Mouse (Mus musculus): ENCODE measurements around the gene Phf14. TPM values are rescaled to one million over a fixed set of nuclear protein-coding genes. Genes with fewer than 3 reads are reported as not detected.

Gene Phf14
- total RNA-seq, 2 experiments from 2014 or later, result 63.5 to 69.5 TPM

DNA sequence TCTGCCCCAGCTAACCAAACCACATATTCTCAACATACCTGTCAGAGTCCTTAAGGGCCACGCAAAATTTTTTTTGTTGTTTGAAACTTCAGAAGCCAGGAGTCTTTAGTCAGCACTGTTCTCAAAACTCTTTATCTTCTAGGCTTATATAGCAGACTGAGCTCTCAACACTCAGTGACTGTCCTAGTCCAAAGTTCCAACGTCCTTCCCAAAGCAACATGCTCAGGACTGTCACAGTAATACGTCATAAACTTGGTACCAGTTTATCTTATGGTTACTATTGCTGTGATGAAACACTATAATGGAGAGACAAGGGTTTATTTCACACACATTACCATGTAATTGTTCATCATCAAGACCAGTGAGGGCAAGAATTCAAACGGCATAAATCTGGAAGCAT is 113.9 kb downstream of the Phf14 start:
- DNase-seq, result no peak

- no peak for DNase-seq
Observed at GRCm38 (mm10) chr6:12023395-12023794, 115.8 kb downstream of the Phf14 start.

DNA sequence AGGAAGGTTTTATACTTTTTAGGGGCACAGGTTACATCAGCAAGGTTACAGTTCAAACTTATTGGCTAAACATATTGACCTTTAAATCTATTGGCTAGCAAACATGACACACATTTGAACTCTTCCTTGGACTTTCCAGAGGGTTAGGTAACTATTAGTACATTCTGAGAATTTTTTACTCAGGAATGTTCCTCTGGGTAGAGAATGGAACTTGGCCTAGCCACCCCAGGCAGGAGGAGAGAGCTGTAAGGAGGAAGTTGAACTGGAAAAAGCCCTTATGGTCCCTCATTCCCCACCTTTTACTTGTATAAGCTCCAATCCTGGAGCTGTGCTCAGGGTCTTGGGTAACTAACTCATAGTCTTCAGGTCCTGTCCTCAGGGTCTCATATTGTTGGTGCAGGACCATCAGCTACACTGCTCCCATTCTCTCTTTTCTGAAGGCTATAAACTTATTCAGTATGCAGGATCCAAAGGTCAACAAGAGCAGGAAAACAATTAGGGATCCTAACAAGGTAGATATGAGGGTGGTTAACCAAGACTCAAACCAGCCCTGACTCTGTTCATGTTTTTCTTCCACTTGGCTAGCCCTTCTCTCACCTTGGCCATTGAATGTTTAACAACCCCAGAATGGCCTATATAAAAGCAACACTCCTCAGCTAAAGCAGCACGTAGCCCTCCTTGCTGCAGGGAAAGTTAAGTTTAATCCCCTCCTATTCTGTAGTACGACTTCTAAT is 119.4 kb downstream of the Phf14 start:
- DNase-seq, result no peak

DNA sequence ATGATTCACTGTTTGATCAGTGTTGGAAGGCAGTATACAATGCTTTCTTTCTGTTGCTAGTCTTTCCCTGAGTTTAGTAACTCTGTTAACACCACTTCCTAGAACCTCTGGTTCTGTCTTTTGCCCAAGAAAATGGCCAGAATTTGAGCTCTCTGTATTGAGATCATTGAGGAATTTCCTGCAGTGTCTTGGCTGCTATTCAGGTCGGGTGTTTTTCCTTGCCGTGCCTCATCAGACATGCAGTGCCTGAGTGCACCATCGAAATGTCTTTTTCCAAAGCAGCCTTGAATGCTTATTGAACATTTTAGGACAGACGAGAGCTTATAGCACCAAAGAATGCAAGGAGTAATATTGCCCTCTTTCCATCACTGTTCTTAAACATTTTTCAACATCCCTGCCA is 127.0 kb downstream of the Phf14 start:
- peak; percentile 9 for DNase-seq

DNA sequence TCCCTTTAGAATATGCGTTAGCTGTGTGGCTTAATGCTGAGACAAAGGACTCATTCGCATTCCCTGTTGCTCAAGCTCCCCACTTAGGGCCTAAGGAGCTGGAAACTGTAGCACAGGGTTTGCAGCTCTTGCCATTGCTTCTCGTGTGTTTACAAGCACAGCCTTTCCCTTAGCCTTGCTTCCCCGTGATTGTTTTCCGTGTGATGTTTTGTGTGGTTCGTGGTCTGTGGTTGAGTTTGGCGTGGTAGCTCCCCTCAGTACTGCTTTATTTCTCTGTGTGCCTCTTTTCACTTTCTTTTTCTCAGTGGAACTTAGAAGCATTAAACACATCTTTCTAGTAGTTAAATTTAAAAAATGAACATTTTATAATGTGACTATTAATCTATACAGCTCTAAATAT is 130.7 kb downstream of the Phf14 start:
- DNase-seq, result no peak

DNA sequence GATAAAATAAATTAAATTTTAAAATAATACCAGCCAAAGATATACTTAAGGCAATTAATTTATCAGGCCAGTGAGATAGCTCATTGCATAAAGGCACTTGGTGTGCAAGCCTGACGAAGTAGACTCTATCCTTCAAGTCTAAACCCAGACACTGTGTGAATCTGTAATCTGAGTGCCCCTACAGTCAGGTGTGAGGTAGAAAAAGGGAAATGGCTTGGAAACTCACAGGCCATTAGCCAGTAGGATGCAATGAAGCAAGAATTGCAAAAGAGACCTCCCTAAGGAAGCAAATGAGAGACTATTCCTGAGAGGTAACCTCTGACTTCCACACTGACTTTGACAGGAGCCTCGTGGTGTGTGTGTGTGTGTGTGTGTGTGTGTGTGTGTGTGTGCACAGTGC is 145.3 kb downstream of the Phf14 start:
- DNase-seq, result no peak

GRCm38 (mm10) chr6:12054149-12054548 is 146.5 kb downstream of the Phf14 start:
- DNase-seq, result peak; percentile 67

DNA sequence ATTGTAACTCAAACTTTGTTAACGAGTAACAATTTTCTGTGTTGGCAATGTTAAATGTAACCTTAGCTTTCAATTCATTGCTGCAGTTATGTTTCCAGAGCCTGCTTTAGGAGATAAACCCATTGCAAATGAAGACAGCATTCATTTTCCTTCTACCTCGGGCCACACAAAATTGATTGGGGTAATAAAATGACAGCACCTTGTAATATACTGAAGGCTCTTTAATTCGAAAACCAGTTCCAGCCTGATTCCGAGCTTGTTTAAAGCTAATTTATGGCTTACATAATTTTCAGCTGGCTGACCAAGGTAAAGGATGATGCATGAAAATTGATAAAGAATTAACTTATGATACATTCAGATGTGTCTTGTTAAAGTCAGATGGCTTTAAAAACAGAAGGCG is 151.1 kb downstream of the Phf14 start:
- DNase-seq, result no peak

- no peak for DNase-seq
Observed at GRCm38 (mm10) chr6:12059971-12060370, 152.4 kb downstream of the Phf14 start.

- DNase-seq, result no peak
Observed at GRCm38 (mm10) chr6:12060452-12061140, 153.0 kb downstream of the Phf14 start.

GRCm38 (mm10) chr6:12067956-12068355 is 160.3 kb downstream of the Phf14 start:
- DNase-seq, result no peak

GRCm38 (mm10) chr6:12069357-12069756 is 161.7 kb downstream of the Phf14 start:
- no peak for DNase-seq

GRCm38 (mm10) chr6:12074599-12074998 is 167.0 kb downstream of the Phf14 start:
- DNase-seq, result no peak

- DNase-seq, result no peak
Observed at GRCm38 (mm10) chr6:12077338-12077737, 169.7 kb downstream of the Phf14 start.

DNA sequence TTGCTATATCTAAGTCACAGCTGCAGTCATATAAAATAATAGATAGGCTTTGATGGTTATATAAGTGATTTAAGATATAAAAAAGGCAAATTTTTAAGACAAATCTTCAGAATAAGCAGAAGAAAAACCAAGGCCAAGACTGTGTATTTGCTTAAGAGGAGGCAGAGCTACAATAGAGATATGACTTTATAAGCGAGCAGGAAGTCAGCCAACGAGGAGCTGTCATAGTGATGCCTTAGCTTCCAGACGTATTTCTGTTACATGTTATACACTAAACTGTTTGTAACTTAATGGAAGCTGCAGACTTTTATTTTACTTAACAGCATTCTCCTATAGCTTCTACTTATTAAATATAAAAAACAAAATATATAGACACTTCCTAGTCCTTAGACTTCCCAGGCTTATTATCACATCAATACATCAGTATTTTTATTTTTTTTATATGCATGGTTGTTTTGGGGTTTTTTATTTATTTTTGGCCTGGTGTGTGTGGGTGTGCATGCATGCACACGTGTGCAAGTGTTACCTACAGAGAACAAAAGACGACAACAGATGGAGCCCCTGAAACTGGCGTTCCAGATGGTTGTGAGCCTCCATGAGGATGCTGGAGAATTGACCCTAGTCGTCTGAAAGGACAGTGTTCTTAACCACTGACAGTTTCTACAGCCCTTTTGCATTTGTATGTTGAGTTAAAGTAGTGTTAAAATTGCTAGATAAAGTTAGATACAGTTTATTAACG is 170.4 kb downstream of the Phf14 start:
- DNase-seq, result no peak

GRCm38 (mm10) chr6:12079260-12079659 is 171.7 kb downstream of the Phf14 start:
- DNase-seq, result no peak

DNA sequence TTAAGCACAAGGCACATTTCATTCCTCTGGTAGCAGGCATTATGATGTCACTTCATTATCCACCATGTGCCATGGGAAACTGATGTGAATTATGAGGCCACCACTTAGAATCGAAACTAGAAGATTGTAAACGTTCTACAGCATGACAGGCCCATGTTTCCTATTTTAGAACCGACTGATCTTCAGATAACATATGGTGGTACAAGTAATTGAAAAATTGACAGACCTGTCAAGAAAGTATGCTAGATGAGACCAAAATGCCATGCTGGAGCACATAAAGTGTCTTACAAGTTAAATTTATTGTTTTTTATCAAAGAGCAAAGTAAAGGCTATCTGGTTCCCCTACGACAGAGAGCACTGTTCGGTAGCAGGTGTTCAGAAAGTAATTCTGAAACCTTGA is 172.8 kb downstream of the Phf14 start:
- DNase-seq, result no peak

GRCm38 (mm10) chr6:12081722-12082121 is 174.1 kb downstream of the Phf14 start:
- no peak for DNase-seq

DNA sequence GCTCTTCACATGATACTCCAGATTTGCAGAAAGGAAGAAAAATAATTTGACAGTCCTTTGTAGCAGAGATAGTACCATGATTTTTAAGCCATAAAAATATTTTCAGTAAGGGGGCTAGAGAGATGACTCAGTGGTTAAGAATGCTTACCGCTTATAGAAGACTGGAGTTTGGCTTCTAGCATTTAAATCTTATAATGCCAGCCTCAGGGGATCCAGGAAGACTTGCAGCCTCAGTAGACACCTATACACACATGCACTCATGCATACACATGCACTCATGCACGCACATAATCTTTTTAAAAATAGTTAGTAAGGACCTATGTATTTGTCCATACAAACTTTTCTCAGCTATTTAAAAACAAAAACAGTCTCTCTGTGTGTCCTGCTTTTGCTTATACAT is 174.5 kb downstream of the Phf14 start:
- DNase-seq, result no peak

DNA sequence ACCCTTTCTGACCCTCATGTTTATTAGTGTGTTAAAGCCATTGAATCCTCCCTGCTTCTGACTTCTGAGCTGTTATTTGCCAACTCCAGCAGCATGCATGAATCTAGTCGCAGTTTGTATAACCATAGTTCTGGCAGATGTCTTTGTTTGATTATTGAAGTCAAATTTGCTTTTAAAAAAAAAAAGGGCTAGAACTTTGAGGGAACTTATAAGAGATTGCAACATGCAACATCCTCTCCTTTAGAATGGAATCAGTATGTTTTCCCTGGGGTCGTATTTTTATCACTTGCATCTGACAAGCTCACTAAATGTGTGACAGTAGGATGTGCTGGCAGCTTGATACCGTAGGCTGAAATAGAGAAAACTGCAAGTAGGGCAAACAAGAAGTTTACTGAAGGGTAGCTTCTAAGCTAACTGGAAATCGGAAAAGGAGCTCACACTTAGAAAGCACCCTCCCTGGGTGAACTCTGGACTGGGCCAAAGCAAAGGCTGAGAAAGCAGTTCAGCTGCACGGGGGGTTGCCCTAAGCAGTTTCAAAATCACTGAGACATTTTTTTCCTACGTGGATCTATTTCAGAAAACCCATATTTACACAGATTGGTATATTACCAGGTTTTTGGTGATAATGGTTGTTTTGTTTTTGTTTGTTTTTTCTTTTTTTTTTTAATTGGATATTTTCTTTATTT is 175.1 kb downstream of the Phf14 start:
- no peak for DNase-seq

DNA sequence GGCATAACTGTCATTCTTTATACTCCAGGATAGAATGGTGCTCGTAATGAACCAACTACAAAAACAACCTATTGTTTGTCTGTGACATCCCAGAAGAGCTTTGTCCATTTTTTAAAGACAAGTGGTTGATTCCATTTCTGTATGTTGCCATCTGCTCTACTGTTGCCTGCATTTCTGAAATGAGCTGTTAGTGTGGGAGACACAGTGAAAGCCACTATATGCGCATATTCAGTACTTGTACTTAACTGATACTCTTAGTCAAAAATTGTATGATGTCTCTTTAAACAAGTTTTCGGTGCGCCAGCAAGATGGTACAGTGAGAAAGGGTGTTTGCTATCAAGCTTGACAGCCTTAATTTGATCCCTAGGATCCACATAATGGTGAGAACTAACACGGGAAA is 177.1 kb downstream of the Phf14 start:
- DNase-seq, result no peak

GRCm38 (mm10) chr6:12089439-12089992 is 181.9 kb downstream of the Phf14 start:
- no peak for DNase-seq

DNA sequence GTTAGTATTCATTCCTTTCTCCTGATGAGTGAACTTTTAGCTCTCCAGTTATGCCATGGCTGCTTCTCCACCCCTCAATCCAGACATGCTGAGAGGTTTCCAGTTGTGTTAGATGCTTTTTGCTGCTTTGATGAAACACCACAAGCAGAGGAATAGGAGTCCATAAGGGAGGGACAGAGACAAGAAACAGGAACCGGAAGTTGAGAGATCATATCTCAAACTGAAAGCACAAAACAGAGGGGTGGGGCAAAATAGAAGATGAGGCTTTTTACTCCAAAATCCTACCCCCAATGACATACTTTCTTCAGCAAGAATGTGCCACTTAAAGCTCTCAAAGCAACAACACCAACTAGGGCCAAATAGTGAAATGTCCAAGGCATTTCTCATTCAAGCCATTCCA is 188.1 kb downstream of the Phf14 start:
- DNase-seq, result no peak
